Mouse (Mus musculus) lung, postnatal 0 days (tissue): ENCODE data around the gene Csrnp3.
"Not testable (repeated sequence)": the region's sequence is repeated elsewhere in the genome, so short reads cannot be mapped to it uniquely, and the experiment has no call there.

Source experiments
- CTCF ChIP-seq: IDR thresholded peaks from 2 replicates; pipeline ENCODE4 v1.5.1; 2016; ENCODE audit warnings: antibody characterized with exemption, mild to moderate bottlenecking
- EP300 ChIP-seq: IDR thresholded peaks from 2 replicates; pipeline ENCODE4 v1.6.1; 2016; ENCODE audit warnings: antibody characterized with exemption, mild to moderate bottlenecking, control low read depth

DNA sequence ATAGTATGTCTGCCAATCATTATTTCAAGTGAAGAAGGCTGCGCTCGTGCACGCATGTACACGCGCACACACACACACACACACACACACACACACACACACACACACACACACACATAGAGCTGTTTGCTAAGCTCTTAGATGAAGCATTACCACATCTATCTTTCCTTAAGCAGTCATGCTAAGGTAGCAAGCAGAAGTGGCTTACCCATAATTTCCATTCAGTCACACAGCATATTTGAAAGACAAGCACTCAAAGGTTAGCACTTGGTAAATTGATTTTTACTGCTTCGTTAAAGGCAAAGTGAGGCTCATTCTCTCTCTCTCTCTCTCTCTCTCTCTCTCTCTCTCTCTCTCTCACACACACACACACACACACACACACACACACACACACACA, 34.4 kb upstream of the Csrnp3 start:
- TF ChIP-seq CTCF, EP300: not testable (repeated sequence)
